Mouse (Mus musculus): ENCODE data around the gene Mbnl1.

Gene Mbnl1

DNA sequence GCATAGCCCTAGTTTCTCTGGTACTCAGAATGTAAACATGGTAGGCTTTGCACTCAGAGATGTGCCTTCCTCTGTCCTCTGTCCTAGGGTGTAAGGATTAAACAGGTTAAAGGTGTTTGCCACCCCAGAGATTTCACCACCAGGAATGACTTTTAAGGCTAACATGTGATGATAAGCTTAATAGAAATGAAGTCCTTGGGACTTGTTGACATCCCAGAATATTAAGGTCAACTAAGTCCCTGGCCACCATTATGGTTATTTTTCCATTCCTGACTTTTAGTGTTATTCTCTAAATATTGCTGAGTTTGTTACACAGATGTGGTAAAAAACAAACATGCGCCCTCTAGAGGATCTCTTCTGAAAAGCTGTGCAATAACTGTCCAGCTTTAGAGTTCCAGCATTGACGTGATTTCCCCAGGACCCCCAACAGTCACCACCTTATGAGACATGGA is 136.3 kb downstream of the Mbnl1 start:
- DNase-seq (ENCODE audit: low spot score in 2 of 2), result no peak

GRCm38 (mm10) chr3:60611839-60612238 is 139.2 kb downstream of the Mbnl1 start:
- DNase-seq (ENCODE audit: low spot score in 2 of 2), result peak in 1 of 2 experiments; percentile 63

DNA sequence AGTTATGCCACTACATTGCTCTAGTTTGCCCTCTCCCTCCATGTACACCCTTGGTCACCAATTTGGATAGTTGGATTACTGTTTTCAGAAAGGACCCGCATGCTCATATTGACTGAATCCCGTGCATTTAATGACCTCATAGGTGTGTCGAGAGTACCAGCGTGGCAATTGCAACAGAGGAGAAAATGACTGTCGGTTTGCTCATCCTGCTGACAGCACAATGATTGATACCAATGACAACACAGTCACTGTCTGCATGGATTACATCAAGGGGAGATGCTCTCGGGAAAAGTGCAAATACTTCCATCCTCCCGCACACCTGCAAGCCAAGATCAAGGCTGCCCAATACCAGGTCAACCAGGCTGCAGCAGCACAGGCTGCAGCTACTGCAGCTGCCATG is 140.5 kb downstream of the Mbnl1 start:
- DNase-seq (ENCODE audit: low spot score in 2 of 2), result no peak

DNA sequence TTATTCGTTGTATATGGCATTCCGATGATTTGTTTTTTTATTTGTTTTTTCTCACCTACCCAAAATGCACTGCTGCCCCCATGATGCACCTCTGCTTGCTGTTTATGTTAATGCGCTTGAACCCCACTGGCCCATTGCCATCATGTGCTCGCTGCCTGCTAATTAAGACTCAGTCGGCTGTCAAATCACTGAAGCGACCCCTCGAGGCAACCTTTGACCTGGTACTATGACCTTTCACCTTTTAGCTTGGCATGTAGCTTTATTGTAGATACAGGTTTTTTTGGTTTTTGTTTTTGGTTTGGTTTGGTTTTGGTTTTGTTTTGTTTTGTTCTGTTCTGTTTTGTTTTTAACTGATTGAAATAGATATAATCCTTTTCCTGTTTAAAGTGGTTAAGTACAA is 141.9 kb downstream of the Mbnl1 start:
- no peak for DNase-seq (ENCODE audit: low spot score in 2 of 2)

DNA sequence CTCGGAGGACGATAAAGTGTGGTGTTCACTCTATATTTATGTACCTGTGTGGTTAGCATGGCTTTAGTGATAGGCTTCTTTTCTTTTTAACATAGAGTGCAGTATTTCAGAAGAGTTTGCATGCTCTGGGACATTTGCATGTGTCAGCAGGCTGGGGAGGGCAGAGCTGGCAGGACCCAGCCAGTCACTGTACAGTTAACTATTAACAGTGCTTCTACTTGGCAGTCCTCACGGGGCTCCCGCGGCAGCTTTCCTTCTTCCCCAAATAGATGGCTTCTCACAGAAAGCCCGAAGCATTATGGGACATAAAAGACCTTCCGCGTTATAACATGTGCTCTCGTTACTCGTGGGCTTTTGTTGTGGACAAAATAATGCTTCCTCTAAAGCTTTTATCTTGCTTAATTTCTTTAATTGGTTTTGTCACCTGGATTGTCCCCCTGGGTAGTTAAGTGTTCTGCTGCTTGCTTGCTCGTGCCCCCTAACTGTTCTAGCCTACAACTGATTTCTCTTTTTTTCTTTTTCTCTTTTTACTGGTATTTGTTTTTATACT is 142.5 kb downstream of the Mbnl1 start:
- DNase-seq (ENCODE audit: low spot score in 2 of 2), result no peak

DNA sequence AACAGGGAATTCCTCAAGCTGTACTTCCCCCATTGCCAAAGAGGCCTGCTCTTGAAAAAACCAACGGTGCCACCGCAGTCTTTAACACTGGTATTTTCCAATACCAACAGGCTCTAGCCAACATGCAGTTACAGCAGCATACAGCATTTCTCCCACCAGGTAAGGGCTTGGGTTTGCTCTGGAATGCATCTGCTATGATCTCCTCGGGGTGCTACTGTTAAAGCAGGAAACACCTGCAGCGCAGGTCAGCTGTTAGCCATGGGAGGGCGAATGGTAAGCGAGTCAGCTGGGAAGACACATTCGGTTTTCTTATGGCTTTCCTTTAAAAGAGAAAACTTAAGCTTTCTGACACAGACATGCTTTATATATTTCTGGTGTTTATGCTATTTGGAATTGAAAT is 143.0 kb downstream of the Mbnl1 start:
- no peak for DNase-seq (ENCODE audit: low spot score in 2 of 2)

- DNase-seq (ENCODE audit: low spot score in 2 of 2), result no peak
These were observed 143.5 kb downstream of the Mbnl1 start for GRCm38 (mm10) chr3:60616147-60616546.

- DNase-seq (ENCODE audit: low spot score in 2 of 2), result no peak
These were observed 145.0 kb downstream of the Mbnl1 start for GRCm38 (mm10) chr3:60617643-60618042.

GRCm38 (mm10) chr3:60620236-60620635 is 147.6 kb downstream of the Mbnl1 start:
- DNase-seq (ENCODE audit: low spot score in 2 of 2), result no peak

DNA sequence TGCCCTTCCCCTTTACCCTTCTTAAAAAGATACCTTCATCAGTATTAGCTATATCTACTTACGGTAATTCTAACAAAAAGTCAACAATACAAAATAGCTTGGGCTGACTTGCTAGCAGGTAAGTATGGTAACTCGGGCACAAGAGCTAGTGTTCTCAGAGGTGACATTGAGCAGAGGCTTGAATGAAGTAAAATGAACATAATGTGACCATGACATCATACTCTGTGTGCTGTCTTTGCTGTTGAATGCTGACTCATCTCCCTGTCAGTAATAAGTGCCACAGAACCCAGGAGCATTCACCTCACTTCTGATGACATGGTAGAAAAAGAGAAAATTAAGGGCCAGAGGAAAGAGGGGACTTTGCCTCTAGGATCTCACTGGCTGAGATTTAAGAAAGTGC is 158.6 kb downstream of the Mbnl1 start:
- no peak for DNase-seq (ENCODE audit: low spot score in 2 of 2)

- DNase-seq (ENCODE audit: low spot score in 2 of 2), result no peak
These were observed 159.1 kb downstream of the Mbnl1 start for GRCm38 (mm10) chr3:60631754-60632153.

- no peak for DNase-seq (ENCODE audit: low spot score in 2 of 2)
These were observed 160.3 kb downstream of the Mbnl1 start for GRCm38 (mm10) chr3:60632796-60633466.

DNA sequence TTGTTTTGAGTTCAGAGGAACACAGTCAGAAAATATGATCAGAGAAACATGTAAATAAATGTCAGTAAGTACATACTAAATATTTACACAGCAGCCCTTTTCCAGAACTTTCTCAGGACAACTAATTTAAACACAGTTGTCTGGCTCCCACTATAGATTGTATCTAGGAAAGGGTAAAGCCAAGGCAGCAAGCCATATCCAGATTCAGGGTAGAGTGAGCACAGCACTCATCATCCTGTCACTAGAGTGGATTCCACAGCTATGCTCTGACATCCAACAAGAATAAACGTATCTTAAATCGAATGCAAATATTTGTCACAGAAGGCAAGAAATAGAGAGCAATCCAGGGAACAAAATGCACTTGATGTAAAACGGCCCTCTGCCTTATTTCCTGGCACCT is 165.9 kb downstream of the Mbnl1 start:
- DNase-seq (ENCODE audit: low spot score in 2 of 2), result no peak

- no peak for DNase-seq (ENCODE audit: low spot score in 2 of 2)
These were observed 166.5 kb downstream of the Mbnl1 start for GRCm38 (mm10) chr3:60639135-60639534.

GRCm38 (mm10) chr3:60642227-60642626 is 169.6 kb downstream of the Mbnl1 start:
- DNase-seq (ENCODE audit: low spot score in 2 of 2), result no peak

GRCm38 (mm10) chr3:60645531-60645930 is 172.9 kb downstream of the Mbnl1 start:
- no peak for DNase-seq (ENCODE audit: low spot score in 2 of 2)

DNA sequence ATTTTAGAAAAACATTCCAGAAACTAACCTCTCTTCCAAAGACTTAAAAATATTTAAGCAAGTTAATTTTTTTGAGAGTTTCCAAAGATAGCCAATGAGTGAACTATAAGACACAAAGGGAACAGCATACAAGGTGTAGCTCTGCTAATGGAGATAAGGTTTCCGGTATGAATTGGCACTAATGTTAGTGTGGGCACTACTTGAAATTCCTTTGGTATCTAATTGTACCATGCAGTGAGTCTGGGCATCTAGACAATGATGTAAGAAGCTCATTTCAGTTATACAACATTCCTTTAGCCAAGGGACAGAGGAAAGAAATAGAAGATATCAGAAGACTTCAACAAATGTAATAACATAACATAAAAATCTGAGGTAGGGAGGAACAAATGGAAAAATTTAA is 175.7 kb downstream of the Mbnl1 start:
- no peak for DNase-seq (ENCODE audit: low spot score in 2 of 2)

GRCm38 (mm10) chr3:60660762-60661161 is 188.1 kb downstream of the Mbnl1 start:
- no peak for DNase-seq (ENCODE audit: low spot score in 2 of 2)

All from spleen, postnatal 14 days (tissue).